Mouse (Mus musculus): ENCODE data around the gene Mrpl4.

Gene Mrpl4

DNA sequence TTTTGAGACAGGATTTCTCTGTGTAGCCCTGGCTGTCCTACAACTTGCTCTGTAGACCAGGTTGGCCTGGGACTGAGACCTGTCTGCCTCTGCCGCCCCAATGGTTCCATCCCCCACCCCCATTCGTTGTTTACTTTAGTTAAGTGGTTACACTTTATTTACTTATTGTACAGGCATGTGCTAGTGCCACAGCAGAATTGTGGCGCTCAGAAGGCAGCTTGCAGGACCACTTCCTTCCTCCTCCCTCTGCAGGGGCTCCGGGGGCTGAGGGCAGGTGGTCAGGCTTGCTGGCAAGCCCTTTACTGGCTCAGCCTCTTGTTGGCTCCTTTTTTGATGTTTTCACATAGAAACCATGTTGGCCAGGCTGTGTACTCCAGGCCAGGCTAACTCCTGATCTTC lies 14.6 kb downstream of the Mrpl4 start:
- DNase-seq (ENCODE audit: low spot score) = no peak

DNA sequence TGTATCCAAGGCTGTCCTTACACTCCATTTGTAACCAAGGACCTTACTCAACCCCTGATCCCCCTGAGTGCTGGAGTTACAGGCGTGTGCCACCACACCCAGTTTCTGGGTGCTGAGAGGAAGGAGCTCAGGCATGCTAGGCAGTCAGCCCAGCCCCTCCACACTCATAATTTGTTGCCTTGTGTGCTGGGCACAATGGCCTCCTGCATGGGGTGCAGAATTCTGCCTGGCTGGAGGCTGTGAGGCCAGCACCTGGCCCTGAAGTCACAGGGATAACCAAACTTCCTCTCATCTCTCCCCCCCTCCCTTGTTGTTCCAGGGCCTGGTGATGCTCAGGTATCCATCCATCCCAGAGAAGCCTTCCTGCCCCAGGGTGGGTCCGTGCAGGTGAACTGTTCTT lies 16.1 kb downstream of the Mrpl4 start:
- DNase-seq (ENCODE audit: low spot score) = no peak

DNA sequence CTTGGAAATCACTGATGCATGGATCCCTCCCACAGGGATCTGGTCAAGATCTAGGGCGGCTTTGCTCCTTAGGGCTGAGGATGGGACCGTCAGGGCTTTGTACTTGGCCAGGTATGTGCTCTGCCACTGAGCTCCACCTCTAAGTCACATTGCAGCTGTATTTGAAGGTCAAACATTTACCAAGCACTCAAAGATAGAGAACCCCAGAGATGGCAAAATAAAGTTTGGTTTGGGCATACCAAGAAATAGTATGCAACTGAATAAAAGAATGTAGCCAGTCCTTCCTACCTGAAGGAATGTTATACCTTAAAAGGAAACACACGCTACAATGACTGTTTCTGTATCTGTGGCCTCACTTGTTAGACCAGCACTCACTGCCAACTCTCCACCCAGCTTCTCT lies 18.8 kb downstream of the Mrpl4 start:
- DNase-seq (ENCODE audit: low spot score) = no peak

DNA sequence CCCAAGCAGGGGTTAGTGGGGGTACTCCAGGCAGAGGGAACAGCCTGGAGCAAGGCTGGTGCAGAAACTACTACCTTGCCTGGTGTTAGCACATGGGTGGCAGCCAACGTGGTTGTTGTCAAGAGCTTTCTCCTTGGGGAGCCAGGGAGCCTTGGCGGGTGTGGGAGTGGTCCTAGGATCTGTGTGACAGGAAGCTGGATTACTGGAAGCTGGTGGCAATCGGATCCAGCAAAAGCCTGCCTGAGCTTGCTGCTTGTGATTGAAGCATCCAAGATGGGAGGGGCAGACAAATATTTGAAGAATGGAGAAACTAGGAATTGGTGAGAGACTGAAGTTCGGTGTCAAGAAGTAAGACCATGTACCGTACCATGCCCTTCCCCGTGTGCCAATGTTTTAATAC lies 19.8 kb downstream of the Mrpl4 start:
- no peak for DNase-seq (ENCODE audit: low spot score)

DNA sequence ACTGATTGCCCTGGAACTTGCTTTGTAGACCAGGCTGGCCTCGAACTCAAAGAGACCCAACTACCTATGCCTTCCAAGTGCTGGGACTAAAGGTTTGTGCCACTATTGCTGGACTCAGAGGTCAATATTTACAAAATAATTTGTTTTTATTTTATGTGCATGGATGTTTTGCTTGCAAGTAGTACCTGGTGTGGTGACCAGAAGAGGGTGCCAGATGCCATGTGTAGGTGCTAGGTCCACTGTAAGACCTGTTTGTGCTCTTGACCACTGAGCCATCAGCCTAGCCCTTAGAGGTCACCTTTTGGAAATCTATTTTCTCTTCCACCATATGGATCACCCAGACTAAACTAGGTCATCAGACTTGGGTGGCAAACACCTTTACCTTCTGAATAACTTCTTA lies 20.2 kb downstream of the Mrpl4 start:
- DNase-seq (ENCODE audit: low spot score) = no peak

DNA sequence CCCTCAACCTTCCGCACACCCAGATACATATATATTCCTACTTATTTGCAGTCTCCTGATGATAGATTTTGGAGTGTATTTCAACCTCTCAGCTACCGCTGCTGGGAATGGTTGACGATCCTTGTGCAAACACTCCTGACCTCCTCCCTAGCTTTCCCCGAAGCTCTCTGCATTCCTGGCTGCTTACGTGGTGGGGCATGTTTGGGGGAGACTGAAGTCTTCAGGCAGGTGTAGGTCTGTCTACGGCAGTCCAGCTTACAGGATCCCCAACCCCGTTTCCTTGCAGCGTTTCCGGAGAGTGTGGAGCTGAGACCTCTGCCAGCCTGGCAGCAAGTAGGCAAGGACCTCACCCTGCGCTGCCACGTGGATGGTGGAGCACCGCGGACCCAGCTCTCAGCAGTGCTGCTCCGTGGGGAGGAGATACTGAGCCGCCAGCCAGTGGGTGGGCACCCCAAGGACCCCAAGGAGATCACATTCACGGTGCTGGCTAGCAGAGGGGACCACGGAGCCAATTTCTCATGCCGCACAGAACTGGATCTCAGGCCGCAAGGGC lies 22.8 kb downstream of the Mrpl4 start:
- no peak for DNase-seq (ENCODE audit: low spot score)

DNA sequence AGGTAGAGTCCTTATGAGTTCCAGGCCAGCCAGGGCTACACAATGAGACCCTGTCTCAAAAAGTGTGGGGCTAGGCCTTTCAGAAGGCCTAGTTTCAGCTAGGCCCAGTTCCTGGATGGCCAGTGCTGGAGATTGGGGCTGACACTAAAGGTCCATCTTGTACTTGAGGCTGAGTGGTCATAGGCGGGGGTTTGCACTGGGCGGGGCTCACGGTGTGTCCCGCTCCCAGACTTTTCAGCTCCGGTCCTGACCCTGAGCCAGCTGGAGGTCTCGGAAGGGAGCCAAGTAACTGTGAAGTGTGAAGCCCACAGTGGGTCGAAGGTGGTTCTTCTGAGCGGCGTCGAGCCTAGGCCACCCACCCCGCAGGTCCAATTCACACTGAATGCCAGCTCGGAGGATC lies 24.3 kb downstream of the Mrpl4 start:
- DNase-seq (ENCODE audit: low spot score) = no peak

DNA sequence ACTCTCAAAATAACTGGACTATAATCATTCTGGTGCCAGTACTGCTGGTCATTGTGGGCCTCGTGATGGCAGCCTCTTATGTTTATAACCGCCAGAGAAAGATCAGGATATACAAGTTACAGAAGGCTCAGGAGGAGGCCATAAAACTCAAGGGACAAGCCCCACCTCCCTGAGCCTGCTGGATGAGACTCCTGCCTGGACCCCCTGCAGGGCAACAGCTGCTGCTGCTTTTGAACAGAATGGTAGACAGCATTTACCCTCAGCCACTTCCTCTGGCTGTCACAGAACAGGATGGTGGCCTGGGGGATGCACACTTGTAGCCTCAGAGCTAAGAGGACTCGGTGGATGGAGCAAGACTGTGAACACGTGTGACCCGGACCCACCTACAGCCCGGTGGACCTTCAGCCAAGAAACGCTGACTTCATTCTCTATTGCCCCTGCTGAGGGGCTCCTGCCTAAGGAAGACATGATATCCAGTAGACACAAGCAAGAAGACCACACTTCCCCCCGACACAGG lies 25.3 kb downstream of the Mrpl4 start:
- no peak for DNase-seq (ENCODE audit: low spot score)

DNA sequence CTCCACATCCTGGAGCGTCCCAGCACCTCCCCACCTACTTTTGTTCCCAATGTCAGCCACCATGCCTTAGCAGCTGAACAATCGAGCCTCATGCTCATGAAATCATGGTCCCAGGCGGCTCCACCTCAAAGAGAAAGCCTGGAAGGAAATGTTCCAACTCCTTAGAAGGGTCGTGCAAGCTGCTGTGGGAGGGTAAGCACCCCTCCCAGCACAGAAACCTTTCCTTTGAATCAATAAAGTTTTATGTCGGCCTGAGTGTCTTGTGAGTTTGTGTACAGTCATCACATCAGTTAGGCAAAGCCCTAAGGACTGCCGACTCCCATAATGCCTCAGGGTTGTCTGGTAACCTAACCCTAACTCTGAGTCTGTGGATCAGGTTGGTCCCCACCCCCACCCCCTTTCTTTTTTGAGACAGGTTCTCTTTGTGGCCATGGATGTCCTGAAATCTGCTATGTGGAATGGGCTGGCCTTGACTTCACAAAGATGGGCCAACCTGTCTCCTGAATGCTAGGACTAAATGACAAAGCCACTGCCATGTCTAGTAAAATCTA lies 26.1 kb downstream of the Mrpl4 start:
- DNase-seq (ENCODE audit: low spot score) = no peak

DNA sequence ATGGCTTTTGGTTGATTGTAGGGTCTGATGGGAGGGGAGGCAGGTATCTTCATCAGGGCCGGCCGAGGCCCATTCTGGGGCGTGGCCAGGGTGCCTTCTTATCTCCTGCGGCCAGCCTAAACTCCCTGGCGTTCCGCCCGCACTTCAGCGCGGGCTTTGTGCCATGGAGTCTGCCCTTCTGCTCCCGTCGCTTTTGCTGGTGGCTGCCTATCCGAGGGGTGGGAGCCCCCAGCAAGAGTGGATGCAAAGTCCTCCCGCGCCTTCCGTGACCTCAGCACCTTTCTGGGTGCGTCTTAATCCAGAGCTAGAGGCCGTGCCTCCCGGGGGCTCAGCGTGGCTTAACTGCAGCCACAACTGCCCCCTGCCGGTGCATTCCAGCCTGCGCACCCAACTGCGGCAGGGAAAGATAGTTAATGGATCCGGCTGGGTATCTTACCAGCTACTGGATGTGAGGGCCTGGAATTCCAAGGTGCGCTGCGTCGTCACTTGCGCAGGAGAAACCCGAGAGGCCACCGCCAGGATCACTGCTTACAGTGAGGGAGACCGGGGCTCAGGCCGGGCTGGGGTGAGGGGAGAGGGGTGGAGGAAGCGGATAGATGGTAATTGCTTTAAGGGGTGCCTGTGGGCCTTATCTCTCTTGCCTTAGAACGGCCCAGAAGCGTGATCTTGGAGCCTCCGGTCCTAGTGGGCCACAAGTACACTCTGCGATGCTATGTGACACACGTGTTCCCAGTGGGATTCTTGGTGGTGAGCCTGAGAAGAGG lies 26.9 kb downstream of the Mrpl4 start, which contains the start of gene Icam4:
Gene Icam4, plus strand, starts transcription at position 83 of the 764 bp plus-strand sequence.
- DNase-seq (ENCODE audit: low spot score) = peak; percentile 84

DNA sequence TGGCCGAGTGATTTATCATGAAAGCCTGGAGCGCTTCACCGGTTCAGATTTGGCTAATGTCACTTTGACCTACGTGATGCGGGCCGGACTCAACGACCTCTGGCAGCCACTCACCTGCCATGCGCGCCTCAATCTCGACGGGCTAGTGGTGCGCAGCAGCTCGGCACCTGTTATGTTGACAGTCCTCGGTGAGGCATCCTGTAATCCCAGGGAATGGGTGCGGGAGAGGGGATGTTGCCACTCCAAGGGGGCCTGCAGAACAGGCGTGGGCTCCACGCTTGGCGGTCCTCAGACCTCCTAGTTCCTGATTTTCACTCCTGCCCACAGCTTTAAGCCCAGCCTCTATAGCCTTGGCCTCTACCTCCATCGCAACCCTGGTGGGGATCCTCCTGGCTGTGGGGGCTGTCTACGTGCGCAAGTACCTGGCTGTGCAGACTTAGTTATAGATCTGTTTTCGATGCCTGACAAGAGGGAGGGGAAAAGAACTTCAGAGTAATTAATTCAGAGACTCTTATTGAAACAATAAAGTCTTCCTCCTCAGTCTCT lies 27.6 kb downstream of the Mrpl4 start:
- no peak for DNase-seq (ENCODE audit: low spot score)

DNA sequence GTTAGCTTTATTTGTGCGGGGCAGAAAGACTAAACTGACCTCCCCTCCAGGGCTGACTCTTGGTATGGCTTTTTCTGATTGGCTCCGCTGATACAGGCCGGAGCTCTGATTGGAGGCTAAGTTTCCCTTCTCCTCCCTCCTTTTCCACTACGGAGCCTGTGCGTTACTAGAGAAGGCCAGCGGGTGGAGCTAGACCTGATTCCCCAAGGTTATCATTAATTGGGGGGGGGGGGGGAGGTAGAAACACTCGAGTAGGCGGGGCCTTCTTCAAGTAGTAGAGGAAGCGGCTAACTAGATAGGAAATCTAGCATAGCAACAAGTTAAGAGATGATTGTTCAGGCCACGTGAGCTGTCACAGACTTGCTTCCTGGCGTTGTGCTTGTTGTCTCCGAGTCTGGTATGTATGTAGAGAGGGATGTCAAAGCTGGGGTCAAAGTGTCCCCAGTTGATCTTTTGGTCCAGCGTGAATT lies 28.3 kb downstream of the Mrpl4 start:
- peak; percentile 92 for DNase-seq (ENCODE audit: low spot score)

DNA sequence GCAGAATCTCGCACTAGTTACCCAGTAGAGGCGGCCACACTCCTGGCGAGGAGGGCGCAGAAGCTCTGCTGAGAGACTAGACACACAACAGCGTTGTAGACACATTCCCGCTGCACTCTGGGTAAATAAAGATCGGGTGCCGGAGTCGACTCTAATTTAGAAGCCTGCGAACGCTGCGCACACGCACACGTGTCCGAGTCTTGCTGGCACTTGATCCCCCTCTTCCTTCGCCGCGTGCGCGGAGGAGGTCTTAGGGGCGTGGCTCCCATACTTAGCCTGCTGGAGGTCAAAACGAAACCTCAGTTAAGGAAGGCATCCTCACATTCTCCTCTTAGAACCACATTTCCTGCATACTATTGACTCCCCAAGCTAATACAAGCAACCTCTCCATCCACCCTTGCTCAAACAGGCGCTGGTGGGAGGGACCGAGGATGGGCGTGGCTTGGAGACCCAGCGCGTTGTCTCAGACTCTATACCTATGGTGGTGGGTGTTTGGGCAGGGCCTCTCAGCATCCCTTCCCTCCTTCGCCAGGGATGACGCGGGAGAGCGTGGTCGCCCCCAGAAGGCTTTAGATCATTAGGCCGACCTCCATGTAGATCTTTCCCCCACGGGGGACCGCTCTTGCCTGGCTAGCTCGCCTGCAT lies 28.8 kb downstream of the Mrpl4 start:
- peak; percentile 75 for DNase-seq (ENCODE audit: low spot score)

DNA sequence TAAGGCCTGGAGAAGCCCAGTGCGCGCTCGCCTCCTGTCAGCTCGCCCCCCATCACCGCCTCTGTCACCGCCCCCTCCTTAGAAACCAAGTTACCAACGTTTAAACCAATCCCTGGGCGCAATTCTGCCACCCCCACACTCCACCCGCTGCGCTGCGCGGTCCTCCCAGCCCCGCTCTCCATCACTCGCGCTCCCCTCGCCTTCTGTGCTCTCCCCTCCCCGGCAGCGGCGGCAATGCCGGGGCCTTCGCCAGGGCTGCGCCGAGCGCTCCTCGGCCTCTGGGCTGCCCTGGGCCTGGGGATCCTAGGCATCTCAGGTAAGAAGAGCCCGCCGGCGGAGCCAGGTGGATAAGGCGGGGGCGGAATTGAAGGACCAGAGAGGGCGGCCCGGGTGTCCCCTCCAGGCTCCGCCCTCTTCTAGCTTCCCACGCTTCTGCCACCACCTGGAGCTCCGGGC lies 29.4 kb downstream of the Mrpl4 start, which contains the start of gene Icam5:
Gene Icam5, plus strand, starts transcription at position 178 of the 456 bp plus-strand sequence.
- peak; percentile 86 for DNase-seq (ENCODE audit: low spot score)

DNA sequence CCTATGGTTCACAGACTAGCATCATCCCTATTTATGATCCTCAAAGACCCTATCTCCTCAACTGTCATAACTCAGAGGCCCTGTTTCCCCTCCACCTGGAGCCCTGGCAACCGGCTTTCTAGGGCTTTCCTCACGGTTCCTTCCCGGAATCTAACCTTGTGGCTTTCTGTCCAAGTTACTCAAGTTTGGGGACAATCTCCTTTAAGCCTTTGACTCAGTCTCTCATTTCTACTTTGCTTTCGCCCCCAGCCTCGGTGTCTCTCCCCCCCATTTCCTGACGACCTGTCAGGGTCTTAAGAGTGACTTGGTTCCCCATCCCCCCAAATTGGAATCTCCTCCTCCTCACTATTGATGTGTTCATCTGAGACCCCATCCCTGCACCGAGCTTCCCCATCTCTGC lies 30.0 kb downstream of the Mrpl4 start:
- no peak for DNase-seq (ENCODE audit: low spot score)

DNA sequence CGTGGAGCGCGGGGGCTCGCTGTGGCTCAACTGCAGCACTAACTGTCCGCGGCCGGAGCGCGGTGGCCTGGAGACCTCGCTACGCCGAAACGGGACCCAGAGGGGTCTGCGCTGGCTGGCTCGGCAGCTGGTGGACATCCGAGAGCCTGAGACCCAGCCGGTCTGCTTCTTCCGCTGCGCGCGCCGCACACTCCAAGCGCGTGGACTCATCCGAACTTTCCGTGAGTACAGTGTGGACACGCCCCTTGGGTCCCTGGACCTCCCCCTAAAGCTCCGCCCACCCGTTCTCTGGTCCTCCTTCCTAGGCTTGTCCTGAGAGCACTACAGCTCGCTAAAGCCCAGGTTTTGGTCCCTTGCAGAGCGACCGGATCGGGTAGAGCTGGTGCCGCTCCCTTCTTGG lies 30.6 kb downstream of the Mrpl4 start:
- peak; percentile 82 for DNase-seq (ENCODE audit: low spot score)

DNA sequence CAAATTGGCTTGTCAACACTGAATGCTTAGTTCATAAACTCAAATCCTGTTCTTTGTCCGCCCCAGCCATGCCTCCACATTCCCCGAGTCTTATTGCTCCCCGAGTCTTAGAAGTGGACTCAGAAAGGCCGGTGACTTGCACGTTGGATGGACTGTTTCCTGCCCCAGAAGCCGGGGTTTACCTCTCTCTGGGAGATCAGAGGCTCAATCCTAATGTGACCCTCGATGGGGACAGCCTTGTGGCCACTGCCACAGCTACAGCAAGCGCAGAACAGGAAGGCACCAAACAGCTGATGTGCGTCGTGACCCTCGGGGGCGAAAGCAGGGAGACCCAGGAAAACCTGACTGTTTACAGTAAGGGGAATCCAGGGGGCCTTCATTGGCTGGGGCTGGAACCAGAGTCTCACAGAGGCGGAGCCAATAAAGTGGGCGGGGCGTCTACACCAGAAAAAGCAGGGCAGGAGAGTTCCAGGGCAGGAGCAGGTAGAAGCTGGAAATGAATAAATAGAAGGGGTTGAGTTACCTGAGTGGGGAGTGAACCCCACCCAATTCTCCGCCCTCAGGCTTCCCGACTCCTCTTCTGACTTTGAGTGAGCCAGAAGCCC lies 32.0 kb downstream of the Mrpl4 start:
- no peak for DNase-seq (ENCODE audit: low spot score)

DNA sequence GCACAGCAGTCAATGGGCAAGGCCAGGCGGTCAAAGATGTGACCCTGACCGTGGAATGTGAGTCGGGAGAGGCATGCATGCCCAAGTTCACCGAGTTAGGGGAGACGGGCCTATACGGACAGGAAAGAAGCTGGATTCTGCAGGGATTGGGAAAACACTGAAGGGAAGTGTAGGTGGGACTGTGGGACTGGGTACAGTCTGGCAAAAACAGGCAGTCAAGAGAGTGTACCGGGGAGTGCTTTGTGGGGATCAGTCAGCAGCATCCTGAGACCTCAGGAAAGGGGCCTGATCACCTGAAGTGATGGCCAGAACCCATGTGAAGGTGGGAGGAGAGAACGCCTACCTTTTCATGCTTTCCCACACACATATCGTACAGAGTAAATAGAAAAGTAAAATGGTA lies 33.0 kb downstream of the Mrpl4 start:
- DNase-seq (ENCODE audit: low spot score) = no peak

DNA sequence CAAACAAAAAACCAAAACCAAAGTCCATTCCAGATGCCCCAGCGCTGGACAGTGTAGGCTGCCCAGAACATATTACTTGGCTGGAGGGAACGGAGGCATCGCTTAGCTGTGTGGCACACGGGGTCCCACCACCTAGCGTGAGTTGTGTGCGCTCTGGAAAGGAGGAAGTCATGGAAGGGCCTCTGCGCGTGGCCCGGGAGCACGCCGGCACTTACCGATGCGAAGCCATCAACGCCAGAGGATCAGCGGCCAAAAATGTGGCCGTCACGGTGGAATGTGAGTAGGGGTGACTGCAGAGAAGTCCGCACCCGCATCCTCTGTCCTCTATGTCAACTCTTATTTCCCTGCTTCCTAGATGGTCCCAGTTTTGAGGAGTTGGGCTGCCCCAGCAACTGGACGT lies 33.6 kb downstream of the Mrpl4 start:
- no peak for DNase-seq (ENCODE audit: low spot score)

DNA sequence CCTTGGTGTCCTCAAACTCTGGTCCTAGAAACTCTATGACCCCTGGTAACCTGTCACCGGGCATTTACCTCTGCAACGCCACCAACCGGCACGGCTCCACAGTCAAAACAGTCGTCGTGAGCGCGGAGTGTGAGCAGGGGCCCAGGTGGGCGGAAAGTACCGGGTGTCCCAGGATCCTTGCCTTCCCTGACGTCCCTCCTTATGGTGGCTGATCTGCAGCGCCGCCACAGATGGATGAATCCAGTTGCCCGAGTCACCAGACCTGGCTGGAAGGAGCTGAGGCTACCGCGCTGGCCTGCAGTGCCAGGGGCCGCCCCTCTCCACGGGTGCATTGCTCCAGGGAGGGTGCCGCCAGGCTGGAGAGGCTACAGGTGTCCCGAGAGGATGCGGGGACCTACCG lies 34.1 kb downstream of the Mrpl4 start:
- DNase-seq (ENCODE audit: low spot score) = peak; percentile 42

DNA sequence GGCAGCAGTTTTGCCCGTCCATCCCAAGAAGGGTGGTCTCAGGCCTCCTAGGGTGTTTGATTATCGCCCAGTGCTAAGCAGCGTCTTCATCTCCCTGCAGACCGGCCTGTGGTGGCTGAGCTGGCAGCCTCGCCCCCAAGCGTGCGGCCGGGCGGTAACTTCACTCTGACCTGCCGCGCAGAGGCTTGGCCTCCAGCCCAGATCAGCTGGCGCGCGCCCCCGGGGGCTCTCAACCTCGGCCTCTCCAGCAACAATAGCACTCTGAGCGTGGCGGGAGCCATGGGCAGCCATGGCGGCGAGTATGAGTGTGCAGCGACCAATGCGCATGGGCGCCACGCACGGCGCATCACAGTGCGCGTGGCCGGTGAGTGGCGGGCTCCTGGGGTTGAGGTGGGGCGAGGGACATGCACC lies 34.9 kb downstream of the Mrpl4 start:
- DNase-seq (ENCODE audit: low spot score) = peak; percentile 41

DNA sequence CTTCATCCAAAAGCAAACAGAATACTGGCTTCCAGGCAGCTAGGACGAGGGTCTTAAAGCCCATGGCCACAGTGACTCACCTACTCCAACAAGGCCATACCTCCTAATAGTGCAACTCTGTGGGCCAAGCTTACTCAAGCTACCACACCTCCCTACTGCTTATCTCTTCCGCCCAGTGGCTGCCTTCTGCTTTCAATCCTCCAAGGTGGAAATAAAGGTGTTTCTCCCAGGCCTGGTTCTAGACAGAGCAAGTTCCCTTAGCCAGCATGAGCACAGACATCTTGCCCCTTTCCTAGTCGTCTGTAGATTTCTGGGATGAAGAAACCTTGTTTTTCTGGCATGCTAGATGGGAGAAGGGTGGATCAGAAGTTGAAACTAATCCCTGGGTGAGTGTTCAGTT lies 37.2 kb downstream of the Mrpl4 start:
- no peak for DNase-seq (ENCODE audit: low spot score)
